Mouse (Mus musculus): ENCODE measurements around the gene Slc35f5. TPM values are rescaled to one million over a fixed set of nuclear protein-coding genes. Genes with fewer than 3 reads are reported as not detected.
"Not testable (repeated sequence)": the region's sequence is repeated elsewhere in the genome, so short reads cannot be mapped to it uniquely, and the experiment has no call there.

The Slc35f5 gene
- total RNA-seq (2015) (13.0 and 14.5 TPM in 2 replicates), total RNA-seq (2017) (7.1 and 8.1 TPM in 2 replicates)

DNA sequence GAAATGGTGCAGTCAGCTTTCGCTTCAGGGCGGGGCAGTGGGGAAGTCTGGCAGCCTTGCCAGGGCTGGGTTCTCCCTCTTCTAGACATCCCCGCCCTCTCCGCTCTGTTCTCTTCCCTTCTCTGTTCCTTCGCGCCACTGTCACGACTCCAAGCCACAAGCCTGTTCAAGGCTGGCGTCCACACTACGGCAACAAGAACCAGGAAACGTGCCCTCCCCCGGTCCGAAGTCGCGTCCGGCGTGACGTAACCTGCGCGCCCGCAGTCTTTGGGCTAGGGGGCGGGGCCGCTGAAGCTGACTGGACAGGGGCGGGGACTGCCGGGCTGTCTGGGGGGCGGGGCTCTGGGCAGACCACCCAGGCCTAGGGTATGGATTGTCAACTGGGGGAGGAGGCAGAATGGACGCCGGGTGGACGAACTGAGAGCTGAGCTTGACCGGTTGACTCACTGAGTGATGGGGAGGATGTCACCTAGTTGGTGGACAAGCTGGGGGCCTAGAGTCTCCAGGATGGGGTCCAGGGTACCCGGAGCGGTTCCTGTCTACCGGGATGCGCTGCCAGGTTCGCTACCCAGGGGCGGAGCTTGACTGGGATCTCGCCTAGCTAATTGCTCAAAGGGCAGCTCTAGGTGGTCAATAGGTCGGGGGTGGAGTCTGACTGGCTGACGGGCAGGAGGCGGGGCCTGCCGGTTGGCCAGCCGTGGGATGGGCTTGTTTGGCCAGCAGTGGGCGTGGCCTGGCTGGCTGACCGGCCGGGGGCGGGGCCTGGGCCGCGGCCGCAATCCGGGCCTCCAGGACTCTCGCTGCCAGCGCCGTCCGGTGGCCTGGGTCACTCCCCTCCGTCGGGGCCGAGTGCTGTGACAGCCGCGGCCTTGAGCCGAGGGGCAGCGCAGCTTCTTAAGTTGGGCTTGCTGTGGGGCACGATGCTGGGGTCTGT, at the start of gene Slc35f5:
Slc35f5 (plus strand) TSS at position 337 of the 934 bp plus-strand sequence.
- ATAC-seq (ENCODE audit: poor library complexity, severe bottlenecking) = peak; percentile 86

DNA sequence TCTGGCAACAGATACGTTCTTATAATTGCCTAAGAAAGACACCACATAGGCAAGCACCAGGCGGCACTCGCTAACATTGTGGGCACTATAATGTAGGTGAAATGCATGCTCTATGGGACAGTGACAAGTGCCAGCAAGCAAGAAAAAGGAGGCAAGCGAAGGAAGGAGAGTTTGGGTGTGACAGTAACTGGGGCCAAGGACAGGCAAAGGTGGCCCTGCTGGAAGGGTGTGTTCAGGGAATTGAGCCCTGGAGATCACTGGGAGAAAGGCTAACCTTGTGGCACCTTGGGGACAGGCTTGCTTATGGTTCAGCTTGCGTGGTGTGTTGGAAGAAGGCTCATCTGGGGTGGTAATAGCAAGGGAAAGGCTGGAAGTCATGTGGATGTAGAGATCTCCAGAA, 45.7 kb upstream of the Slc35f5 start:
- no peak for ATAC-seq (ENCODE audit: poor library complexity, severe bottlenecking)

DNA sequence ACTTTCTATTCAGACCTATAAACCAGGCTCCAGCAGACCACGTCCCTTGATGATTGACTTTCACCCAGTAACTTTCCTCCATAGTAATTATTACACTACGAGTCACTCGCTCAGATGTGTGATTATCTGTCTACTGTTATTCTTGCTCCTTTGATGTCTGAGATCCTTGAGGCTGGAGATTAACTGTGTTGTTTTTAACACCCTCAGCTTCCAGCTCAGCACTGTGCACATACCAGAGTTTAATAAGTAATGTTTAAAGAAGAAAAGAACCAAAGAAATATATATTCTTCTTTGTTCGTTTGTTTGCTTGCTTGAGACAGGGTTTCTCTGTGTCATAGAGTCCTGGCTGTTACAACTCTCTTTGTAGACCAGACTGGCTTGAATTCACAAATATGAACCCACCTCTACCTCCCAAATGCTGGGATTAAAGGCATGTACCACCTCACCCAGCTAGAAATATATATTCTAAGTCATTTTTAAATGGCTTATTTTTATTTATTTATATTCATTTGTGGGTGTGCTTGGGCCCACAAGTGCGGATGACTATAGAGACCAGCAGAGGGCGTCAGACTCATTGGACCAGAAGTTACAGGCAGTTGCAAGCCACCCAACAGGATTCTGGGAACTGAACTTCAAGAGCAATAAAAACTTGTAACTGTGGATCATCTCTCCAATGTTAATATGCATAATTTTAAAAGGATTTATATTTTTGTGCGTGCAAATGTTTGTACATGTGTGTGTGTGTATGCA, 43.3 kb upstream of the Slc35f5 start:
- no peak for ATAC-seq (ENCODE audit: poor library complexity, severe bottlenecking)

DNA sequence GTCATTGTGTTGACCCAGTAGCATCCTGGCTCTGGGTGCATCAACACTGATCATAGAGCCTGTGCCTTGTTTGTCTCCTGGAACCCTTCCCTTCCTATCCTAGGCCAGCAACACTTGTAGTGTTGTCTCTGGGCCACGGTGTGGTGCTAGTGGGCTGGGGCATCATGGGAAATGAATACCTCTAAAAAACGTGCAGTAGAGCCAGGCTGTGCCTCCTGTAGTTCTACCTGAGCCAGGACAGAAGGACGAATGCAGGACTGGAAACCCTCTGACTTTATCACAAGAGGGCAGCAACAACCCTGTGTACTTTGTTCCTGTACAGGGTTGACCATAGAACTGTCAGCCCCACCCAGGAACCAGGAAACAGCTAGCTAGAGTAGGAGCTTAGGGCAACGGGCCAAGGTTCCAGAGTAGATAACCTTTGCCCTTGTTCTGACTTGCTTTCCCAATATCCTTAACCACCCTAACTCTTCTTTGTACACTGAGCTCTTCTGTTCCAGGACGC, 41.2 kb upstream of the Slc35f5 start:
- peak; percentile 84 for ATAC-seq (ENCODE audit: poor library complexity, severe bottlenecking)

DNA sequence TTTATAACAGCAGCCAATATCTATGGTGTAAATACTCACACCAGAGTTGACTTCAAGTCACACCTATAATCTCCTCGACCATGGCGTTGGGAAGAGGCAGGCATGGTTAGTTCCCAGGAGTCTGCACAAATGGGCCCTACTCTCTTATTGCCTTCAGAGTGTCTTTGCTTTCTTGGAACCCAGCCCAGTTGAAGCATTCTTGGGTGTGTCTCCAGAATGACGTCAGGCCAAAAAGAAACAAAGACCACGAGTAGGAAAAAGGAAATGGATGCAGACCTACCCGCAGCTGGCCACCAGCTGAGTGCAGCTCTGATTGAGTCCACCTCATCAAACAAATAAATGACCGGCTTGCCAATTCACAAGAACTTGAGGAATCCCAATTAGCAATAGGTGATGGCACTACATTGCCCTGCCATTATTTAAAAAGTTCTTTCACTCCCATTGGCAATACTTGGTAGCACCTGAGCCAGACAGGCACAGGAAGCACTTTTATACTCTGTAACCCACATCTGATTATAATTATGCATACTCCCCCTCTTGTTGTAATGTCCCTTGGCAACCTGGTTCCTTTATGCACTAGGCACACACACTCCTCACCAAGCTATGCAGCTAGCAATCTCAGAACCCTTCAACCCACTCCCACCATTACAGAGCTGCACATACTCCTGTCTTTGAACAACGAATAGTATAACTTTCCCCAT, 34.3 kb upstream of the Slc35f5 start:
- peak; percentile 72 for ATAC-seq (ENCODE audit: poor library complexity, severe bottlenecking)

DNA sequence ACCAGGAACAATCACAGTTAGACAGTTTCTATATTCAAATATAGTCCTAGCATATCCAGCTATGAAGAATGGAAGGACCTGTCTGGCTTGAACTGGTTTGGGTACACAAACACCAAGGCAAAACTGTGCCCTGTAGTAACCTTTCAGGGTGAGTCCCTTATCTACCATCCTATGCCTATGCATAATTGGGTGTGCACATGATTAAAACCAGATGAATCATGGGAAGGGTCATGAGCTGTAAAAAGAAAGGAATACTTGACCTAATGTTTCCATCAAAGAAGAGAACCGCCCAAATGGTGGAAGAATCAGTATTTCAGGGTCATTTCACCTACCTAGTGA, 33.8 kb upstream of the Slc35f5 start:
- no peak for ATAC-seq (ENCODE audit: poor library complexity, severe bottlenecking)

DNA sequence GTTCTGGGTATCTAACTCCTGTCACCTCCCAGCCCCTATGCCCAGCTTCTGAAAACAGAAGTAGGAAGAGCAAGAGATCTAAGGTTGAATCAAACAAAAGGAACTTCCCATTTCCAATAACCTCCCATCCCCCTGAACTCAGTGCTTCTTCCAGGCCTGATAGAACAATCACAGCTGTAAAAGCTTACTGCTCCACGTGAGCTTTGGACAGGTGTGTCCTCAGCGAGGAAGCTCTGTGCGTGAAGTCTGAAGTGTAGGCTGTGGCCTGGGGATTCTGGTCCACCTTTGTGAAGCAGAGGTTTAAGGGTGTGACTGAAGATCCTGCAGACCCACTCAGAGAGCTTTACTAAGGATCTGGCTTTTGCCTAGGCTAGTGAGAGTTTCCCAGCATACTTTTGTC, 33.0 kb upstream of the Slc35f5 start:
- ATAC-seq (ENCODE audit: poor library complexity, severe bottlenecking) = no peak

DNA sequence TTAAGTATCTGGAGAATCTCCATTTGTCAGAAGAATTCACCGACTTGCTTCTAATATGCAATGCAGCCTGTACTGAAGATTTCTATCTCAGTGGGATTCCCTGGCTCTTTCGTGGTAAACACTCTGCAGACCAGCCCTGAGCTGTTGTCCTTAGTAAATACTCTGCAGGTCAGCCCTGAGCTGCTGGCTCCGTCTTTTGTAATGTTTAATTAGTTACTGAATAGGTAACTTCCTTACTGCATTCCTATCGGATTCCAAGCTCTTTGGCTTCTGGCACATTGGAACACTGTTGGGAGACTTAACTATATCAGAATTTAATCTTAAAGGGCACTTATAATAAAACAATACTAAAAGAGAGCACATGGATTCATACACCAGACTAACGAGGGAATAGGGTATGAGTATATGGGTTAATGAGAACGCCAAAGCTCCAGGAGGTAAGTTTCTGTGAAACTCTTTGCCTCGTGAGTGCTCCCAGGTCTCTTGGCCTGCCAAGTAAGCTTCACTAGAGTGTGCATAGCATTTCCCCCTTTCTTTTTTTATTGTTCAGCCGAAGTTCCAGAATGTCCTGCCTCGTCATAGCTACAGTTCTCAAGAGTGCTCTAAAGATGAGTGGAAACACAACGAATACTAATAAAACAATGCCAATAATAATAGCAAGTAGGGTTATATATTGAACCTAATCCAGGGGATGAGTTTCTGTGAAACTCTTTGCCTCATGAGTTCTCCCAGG, 27.0 kb upstream of the Slc35f5 start:
- ATAC-seq (ENCODE audit: poor library complexity, severe bottlenecking) = not testable (repeated sequence)

DNA sequence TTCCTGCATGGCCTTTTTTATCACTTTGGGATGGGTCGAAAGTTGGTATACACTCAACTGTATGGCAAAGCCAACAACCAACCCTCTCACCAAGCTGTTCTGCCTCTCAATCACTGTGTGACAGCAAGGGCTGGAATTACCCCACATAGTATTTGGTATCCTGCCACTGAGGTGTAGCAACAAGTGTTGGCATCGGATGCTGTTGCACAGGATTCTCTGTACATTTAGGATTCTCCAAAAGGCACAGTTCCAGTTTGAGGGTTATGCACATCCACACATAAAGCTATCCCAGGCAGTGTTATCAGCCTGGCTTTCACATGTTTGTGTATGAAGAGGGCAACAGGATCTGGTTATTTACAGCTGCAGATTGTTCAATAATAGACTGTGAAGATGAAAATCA, 23.3 kb upstream of the Slc35f5 start:
- ATAC-seq (ENCODE audit: poor library complexity, severe bottlenecking) = no peak

DNA sequence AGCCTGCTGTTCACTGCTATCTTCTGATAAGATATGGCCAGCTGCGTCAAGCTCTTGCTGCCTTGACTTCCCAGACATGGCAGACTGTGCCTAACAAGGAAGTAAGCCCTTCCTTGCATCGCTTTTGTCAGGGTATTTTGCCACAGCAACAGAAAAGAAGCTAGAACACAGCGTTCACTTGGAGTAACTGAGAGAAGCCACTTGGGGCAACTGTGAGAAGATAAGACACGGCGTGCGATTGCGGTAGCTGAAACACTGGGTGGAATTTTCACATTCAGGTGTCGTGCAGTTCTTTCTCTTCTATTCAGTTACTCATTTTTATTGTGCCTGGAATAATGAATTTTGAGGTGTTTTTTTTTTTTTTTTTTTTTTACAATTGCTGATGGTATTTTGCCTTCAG, 22.6 kb upstream of the Slc35f5 start:
- no peak for ATAC-seq (ENCODE audit: poor library complexity, severe bottlenecking)

DNA sequence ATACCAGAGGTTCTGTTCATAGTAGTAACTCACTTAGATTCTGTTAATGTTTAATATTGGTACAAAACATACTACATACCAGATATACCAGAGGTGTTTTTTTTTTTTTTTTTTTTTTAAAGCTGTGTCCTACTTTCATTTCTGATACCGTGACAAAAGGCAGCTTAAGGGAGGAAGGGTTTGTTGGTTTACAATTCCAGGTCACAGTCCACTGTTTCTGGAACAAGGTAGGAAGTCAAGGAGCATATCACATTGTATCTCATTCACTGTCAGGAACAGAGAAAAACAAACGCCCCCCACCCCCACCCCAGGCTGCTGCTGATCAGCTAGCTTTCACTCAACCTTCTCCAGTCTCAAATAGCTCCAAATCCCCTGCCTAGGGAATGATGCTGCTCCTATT, 21.1 kb upstream of the Slc35f5 start:
- ATAC-seq (ENCODE audit: poor library complexity, severe bottlenecking) = no peak

DNA sequence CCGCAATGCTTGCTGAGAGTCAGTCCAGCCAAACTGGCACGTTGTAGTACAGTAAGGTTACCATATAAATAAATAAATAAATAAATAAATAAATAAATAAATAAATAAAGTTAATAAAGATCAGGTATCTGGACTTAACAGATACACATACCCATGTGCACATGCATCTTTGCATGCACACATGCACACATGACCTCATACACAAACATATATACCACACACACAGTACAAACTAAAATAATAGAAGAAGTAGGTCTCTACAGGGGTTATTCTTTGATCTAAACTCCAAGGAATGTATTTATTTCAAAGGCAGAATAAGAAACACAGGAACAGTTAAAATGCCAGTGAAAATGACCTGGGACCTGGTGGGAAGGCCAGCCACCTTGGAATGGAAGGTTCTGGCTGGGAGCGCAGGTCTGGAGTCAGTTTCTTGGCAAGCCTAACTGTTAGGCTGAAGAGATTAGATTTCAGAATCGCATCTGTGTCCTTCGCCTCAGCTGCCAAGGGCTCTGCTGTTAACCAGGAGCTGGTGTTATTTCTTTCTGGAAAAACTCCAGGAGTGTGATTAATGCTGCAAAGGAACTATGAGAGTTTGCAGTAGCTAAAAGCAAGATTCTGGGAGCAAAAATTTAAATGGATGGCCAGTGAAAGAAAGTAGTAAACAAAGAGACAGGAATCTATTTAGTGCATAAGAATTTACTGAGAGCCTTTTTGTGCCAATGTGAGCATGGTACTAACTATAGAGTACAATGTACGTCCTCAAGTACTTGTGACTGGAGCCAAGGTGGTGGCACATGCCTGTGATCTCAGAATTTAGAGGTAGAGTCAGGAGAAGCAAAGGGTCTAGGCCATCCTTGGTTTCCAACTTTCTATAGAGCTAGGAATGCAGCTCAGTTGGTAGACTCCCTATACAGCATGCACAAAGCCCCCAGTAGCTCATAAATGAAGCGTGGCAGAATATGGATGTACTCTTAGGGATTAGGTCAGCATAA, 18.1 kb upstream of the Slc35f5 start:
- no peak for ATAC-seq (ENCODE audit: poor library complexity, severe bottlenecking)

DNA sequence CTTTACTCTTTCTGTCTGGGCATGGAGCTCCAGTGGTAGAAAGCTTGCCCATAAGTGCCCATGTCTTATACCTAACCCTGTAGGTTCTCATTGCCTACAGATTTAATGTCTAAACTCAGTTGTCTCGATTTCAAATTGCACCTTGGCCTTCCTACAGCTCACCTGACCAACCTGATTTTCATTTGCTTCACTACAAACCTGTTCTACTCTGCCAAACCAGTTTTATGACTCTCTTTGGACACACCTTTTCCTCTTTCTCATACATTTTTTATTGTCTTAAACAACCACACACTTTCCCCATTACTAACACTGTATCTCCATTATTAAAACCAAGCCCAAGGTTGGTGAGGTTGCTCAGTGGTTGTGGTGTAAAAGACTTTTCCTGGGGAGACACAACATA, 10.5 kb upstream of the Slc35f5 start:
- no peak for ATAC-seq (ENCODE audit: poor library complexity, severe bottlenecking)

DNA sequence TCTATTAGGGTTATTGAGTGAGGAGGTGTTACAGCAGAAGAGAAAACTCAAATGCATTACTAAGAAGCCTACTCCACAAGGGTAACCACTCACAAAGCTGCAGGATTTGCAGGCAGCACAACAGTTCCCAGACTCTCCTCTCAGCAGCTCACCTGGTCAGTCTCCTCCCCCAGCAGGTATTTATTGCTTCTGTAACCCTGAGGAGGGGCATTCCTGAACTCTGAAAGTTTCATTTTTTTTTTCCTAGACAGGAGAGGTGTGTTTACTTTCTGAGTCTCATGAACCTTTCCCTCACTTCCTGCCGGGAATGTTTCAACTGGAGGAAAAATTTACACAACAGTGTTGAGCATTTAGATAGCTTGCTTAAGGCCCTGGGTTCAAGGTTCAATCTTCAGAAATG, 10.0 kb upstream of the Slc35f5 start:
- ATAC-seq (ENCODE audit: poor library complexity, severe bottlenecking) = no peak

DNA sequence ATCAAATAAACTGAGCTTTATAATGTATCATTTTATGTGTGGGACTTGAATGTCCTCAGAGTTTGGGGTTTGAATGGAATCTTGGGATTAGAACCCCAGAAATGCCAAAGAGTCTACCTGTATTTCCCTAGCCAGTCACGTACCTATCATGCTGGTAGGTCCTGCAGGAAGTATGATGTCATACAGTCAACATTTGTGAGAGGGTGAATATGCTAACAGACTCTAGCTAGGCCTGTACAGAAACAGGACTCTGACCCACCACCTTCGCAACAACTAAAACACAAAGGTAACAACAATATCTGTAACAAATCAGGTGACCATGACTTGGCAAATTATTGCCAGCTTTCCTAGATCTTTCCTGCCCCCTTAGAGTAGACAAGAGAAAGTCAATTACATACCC, 8.8 kb upstream of the Slc35f5 start:
- no peak for ATAC-seq (ENCODE audit: poor library complexity, severe bottlenecking)

DNA sequence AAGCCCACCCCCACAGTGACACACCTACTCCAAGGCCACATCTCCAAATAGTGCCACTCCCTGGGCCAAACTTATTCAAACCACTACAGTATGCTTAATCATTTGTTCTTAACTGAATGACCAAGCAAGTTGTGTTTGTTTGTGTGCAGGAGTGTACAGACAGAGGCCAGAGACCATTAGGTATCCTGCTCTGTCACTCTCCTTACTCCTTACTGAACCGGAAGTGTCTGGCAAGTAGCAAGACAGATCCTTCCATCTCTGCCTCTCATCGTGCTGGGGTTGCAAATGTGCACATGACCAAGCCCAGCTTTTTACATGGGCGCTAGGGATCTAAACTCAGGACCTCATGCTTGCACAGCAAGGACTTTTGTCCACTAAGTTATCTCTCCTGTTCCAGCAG, 1.1 kb upstream of the Slc35f5 start:
- ATAC-seq (ENCODE audit: poor library complexity, severe bottlenecking) = no peak

DNA sequence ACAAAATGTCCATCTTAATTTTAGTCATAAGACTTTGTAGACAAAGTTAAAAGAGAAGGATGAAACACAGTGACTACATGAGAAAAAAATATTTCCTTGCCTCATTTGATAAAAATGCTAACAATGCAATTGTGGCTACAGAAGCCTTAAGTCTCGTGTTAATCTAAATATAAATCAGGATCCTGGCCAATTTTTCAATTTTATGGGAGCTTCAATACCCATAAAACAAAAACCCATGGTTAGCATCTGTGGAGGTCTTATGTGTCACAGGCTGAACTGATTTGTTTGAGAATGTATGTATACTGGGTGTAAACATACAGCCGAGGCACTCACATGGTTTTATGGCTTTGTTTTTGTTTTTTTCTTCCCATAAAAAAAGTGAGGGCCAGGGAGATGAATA, 674 bp upstream of the Slc35f5 start:
- ATAC-seq (ENCODE audit: poor library complexity, severe bottlenecking) = no peak

DNA sequence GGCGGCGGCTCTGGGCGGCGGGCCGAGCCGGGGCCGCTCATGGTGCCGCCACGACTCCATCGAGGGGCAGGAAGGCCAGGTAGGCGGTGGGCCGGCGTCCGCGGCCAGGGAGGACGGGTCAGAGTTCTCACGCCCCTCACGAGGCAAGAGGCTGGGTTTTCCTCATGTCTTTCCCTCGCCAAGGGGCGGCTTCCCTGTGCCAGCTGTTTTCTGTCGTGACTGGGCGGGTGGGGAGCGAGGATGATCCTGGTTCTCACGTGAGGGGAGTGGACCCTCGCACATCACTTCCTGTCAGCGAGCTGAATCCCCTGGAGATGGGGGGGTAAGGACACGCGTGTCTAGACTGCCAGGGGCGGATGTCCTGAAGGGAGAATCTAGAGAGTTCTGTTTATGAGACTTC, 811 bp downstream of the Slc35f5 start:
- peak; percentile 1; the same call in 1 of the 2 replicates for ATAC-seq (ENCODE audit: poor library complexity, severe bottlenecking)

DNA sequence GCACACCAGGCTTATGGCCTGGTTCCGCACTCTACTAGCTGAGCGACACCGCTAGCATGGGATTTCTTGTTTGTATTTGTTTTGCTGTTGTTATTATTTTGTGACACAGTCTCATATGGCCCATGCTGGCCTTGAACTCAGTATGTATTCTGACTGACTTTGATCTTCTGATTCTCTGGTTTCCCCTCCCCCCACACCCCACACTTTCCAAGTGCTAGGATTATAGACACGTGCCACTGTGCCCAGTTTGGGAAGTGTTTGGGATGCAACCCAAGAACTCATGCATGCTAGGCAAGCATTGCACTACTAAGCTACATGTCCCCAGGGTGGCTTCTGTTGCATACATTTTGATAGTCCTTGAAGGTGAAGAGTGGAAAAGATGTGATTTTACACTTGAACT, 1.4 kb downstream of the Slc35f5 start:
- ATAC-seq (ENCODE audit: poor library complexity, severe bottlenecking) = no peak

Data from megakaryocyte, adult 5-6 weeks (primary cell).